Comparison of ENCODE assay signal across 23 mouse cellular contexts in the genomic region with DNA sequence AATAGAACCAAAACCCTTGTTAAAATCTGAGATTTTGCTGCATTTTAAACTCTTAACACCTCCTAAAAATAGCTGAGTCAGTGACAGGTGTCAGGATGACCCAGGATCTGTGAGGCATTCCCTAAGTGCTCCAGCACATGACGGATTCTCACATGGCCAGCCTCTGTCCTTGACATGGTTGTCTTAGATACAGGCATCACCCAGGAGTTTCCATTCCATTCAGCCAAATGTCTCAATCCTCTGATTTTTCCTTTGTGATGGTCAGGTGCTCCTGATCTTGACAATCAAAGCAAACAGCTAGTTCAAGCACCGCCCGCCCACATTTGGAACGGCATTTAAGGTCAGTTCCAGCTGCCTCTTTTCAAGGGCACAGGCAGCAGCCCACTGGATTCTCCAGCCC.
DNase-seq lines count a peak whose midpoint lies in the region; ATAC-seq and TF ChIP-seq lines count a peak whose summit lies in the region.
"Had no signal": no experiment of that assay in that cellular context is flagged by ENCODE, and none has a peak within 500 bp of the region (broad histone marks: within the 10 kb centered on the region; RNA-seq: fewer than 3 reads in every experiment).

No protein-coding gene starts in this region.

- ATAC-seq in heart, embryonic 11.5 days (replicated peaks; ENCODE audit: insufficient number of reproducible peaks, low FRiP score, low TSS enrichment) = no peak
- ATAC-seq in kidney, embryonic 16.5 days (ENCODE audit: low FRiP score, low TSS enrichment) = no peak
- ATAC-seq: forebrain, embryonic 14.5 days; intestine, embryonic 16.5 days had no signal

- H3K9ac ChIP-seq in heart, adult 2 months (ENCODE audit: low read depth, low read length) = no peak overlapping the region
- H3K9ac ChIP-seq in heart, embryonic 11.5 days (ENCODE audit: low read depth, low read length) = no peak overlapping the region
- H3K9ac ChIP-seq in kidney, embryonic 16.5 days (replicated peaks; ENCODE audit: low read length) = no peak overlapping the region
- H3K9ac ChIP-seq: heart, embryonic 13.5 days; hindbrain, embryonic 14.5 days; kidney, embryonic 15.5 days; neural tube, embryonic 15.5 days; stomach, embryonic 15.5 days had no signal

- DNase-seq in heart, adult 2 months = peak; percentile 30 to 43
- peak; percentile 56 for DNase-seq in adrenal gland, adult 2 months
- DNase-seq in heart, adult 9 months (ENCODE audit: low spot score in 2 of 2) = peak; percentile 30 to 68
- DNase-seq in skeletal muscle tissue, adult 2 months (ENCODE audit: low read depth, low spot score) = peak; percentile 10
- DNase-seq in retina, postnatal 1 day = no peak
- DNase-seq: cerebellum, postnatal 10 days; lung, adult 2 months; lung, postnatal 36 days; thymus, adult 2 months had no signal

- no peaks in the 10 kb centered on the region for H3K9me3 ChIP-seq in heart, embryonic 11.5 days (replicated peaks; ENCODE audit: control insufficient read depth, low read length)
- H3K9me3 ChIP-seq in kidney, embryonic 16.5 days (ENCODE audit: low read length) = no peaks in the 10 kb centered on the region
- H3K9me3 ChIP-seq: G1E; heart, embryonic 13.5 days; kidney, embryonic 15.5 days; limb, embryonic 10.5 days; neural tube, embryonic 15.5 days; stomach, embryonic 15.5 days had no signal

- peaks cover 2% of the 10 kb centered on the region; the same call in 1 of the 2 replicates for H3K36me3 ChIP-seq in heart, adult 2 months (ENCODE audit: control insufficient read depth, insufficient read depth, low read length)
- H3K36me3 ChIP-seq in heart, embryonic 11.5 days (ENCODE audit: control insufficient read depth, insufficient read depth, low read length) = no peaks in the 10 kb centered on the region
- H3K36me3 ChIP-seq in kidney, embryonic 16.5 days (ENCODE audit: insufficient read depth, low read length) = no peaks in the 10 kb centered on the region
- H3K36me3 ChIP-seq: G1E; heart, embryonic 13.5 days; kidney, embryonic 15.5 days; limb, embryonic 10.5 days; neural tube, embryonic 15.5 days; stomach, embryonic 15.5 days had no signal

- H3K4me3 ChIP-seq in heart, adult 2 months = no peak overlapping the region
- no peak overlapping the region for H3K4me3 ChIP-seq in heart, embryonic 11.5 days (ENCODE audit: low read depth, low read length)
- H3K4me3 ChIP-seq in kidney, embryonic 16.5 days (ENCODE audit: low read length) = no peak overlapping the region
- H3K4me3 ChIP-seq: heart, embryonic 13.5 days; kidney, embryonic 15.5 days; left cerebral cortex, adult 2 months; limb, embryonic 10.5 days; neural tube, embryonic 15.5 days; stomach, embryonic 15.5 days had no signal

- no peaks in the 10 kb centered on the region for H3K27me3 ChIP-seq in heart, adult 2 months (ENCODE audit: control insufficient read depth, insufficient read depth, low read length)
- no peaks in the 10 kb centered on the region for H3K27me3 ChIP-seq in heart, embryonic 11.5 days (ENCODE audit: control insufficient read depth, insufficient read depth, low read length)
- H3K27me3 ChIP-seq in kidney, embryonic 16.5 days (ENCODE audit: insufficient read depth, low read length) = no peaks in the 10 kb centered on the region
- H3K27me3 ChIP-seq: heart, embryonic 13.5 days; kidney, embryonic 15.5 days; neural tube, embryonic 15.5 days; stomach, embryonic 15.5 days had no signal

- H3K27ac ChIP-seq in heart, adult 2 months = peak overlapping the region; percentile 69
- no peak overlapping the region for H3K27ac ChIP-seq in heart, embryonic 11.5 days (ENCODE audit: low read depth, low read length)
- H3K27ac ChIP-seq in kidney, embryonic 16.5 days (ENCODE audit: low read length) = no peak overlapping the region
- H3K27ac ChIP-seq: heart, embryonic 13.5 days; hindbrain, embryonic 14.5 days; kidney, embryonic 15.5 days; left cerebral cortex, adult 2 months; limb, embryonic 10.5 days; neural tube, embryonic 15.5 days; stomach, embryonic 15.5 days had no signal

- peak; percentile 94 for TF ChIP-seq EP300 in heart, adult 2 months (IDR thresholded peaks at IDR 0.05; ENCODE audit: insufficient read depth, low read depth, low read length)

- WGBS in heart, adult 2 months = 60% methylated on average over 4 of the region's 4 CpGs
- WGBS in heart, embryonic 11.5 days (ENCODE audit: insufficient replicate concordance) = 65% methylated on average over 4 of the region's 4 CpGs
- 89% methylated on average over 4 of the region's 4 CpGs for WGBS in kidney, embryonic 16.5 days

- H3K4me2 ChIP-seq in heart, embryonic 11.5 days = no peak overlapping the region
- H3K4me2 ChIP-seq in kidney, embryonic 16.5 days (replicated peaks; ENCODE audit: low read depth, low read length) = no peak overlapping the region
- H3K4me2 ChIP-seq: heart, embryonic 13.5 days; hindbrain, embryonic 14.5 days; kidney, embryonic 15.5 days; liver, embryonic 11.5 days; midbrain, embryonic 11.5 days; neural tube, embryonic 15.5 days; stomach, embryonic 15.5 days had no signal

- intact Hi-C loops in heart, adult 2 months (cut with DNase I) = loop anchor here (2.0 to 5.0 kb wide), 3 partner anchors 77 to 190 kb away; no protein-coding TSS in a partner anchor

- no peaks in the 10 kb centered on the region for H3K79me2 ChIP-seq in heart, adult 2 months (replicated peaks; ENCODE audit: control insufficient read depth, insufficient read depth, low read length)

- no peak for TF ChIP-seq POLR2A in heart, adult 2 months (IDR thresholded peaks at IDR 0.05; ENCODE audit: insufficient read depth, low read depth, low read length)

- peaks cover 1% of the 10 kb centered on the region; the same call in 1 of the 2 replicates for H3K4me1 ChIP-seq in heart, adult 2 months (ENCODE audit: control insufficient read depth, insufficient read depth, low read length)
- H3K4me1 ChIP-seq in heart, embryonic 11.5 days (ENCODE audit: control insufficient read depth, insufficient read depth, low read length) = no peaks in the 10 kb centered on the region
- H3K4me1 ChIP-seq in kidney, embryonic 16.5 days (ENCODE audit: insufficient read depth, low read length) = 0 out of 2 replicates have a peak, but pooled peaks cover 3% of the 10 kb centered on the region
- H3K4me1 ChIP-seq: limb, embryonic 10.5 days; neural tube, embryonic 15.5 days; stomach, embryonic 15.5 days had no signal

- no peak for TF ChIP-seq CTCF in heart, adult 2 months (IDR thresholded peaks at IDR 0.05)
